16 mouse cellular contexts compared by ENCODE assay signal in the genomic region with DNA sequence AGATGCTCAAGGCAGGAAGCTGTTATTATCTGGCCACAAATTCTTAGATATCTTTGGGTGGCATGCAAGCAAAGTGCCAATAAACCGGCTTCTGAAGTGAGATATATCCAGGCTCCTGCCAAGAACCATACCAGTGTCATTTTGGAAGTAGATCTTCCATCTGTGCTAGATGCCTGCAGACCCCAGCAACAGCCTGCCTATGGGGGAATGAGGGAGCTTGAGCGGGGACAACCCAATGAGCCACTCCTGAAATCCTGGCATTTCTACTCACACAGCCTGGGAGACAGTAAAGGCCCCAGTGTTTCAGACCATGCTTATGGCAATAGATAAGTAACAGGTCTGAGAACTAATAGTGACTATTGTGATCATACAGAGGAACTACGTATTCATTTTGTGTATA.
"Had no signal": no experiment of that assay in that cellular context is flagged by ENCODE, and none has a peak within 500 bp of the region (broad histone marks: within the 10 kb centered on the region; RNA-seq: fewer than 3 reads in every experiment).

No protein-coding gene starts in this region.

- H3K27ac ChIP-seq: neural tube, embryonic 13.5 days; neural tube, embryonic 15.5 days; stomach, embryonic 15.5 days; stomach, postnatal 0 days had no signal

- H3K4me3 ChIP-seq: neural tube, embryonic 13.5 days; neural tube, embryonic 15.5 days; stomach, embryonic 15.5 days had no signal

- H3K9me3 ChIP-seq: stomach, embryonic 15.5 days had no signal

- H3K27me3 ChIP-seq: neural tube, embryonic 13.5 days; neural tube, embryonic 15.5 days; stomach, embryonic 15.5 days had no signal

- H3K9ac ChIP-seq: neural tube, embryonic 13.5 days; neural tube, embryonic 15.5 days; stomach, embryonic 15.5 days had no signal

- H3K36me3 ChIP-seq: neural tube, embryonic 13.5 days; neural tube, embryonic 15.5 days; stomach, embryonic 15.5 days had no signal

- H3K4me1 ChIP-seq: neural tube, embryonic 13.5 days; neural tube, embryonic 15.5 days; stomach, embryonic 15.5 days had no signal

- H3K4me2 ChIP-seq: neural tube, embryonic 13.5 days; neural tube, embryonic 15.5 days; stomach, embryonic 15.5 days had no signal

- DNase-seq: retina, postnatal 1 day; right cerebral cortex, adult 18-20 months; right cerebral cortex, postnatal 14 days; right cerebral cortex, postnatal 25 days; right cerebral cortex, postnatal 4 days; spleen, adult 18-20 months; thymus, adult 18-20 months; thymus, adult 2 months; thymus, postnatal 14 days; thymus, postnatal 25 days; thymus, postnatal 36 days; thymus, postnatal 4 days had no signal
